Mouse (Mus musculus): ENCODE data around the gene Lrch1. TPM values are rescaled to one million over a fixed set of nuclear protein-coding genes. Genes with fewer than 3 reads are reported as not detected.

Lrch1 gene
- polyA plus RNA-seq, 2 experiments: 13.0 to 15.2 TPM

DNA sequence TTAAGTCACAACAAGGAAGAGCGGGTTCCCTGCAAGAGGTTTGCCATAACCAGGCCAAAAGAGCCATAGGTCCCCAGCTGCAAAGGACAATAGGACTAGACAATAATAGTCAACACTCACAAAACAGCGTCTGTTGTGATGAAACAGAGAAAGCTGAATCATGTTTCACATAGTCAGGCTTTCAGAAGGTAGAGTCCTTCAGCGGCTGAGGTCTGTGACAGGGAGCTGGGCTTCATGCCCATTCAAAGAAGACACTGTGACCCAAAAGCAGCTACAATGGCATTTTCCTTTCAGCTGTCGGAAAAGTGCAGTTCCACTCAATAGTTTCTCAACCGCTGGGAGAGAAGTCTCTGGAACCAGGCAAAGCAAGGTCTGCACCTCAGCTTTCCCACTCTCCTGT, 48.7 kb downstream of the Lrch1 start:
- H3K4me3 ChIP-seq (replicated peaks; ENCODE audit: low read length): no peak overlapping the region
- no peak overlapping the region for H3K9ac ChIP-seq (ENCODE audit: low read depth, low read length, severe bottlenecking)
- H3K27me3 ChIP-seq (ENCODE audit: control insufficient read depth, insufficient read depth, low read length): no peaks in the 10 kb centered on the region
- peaks cover 4% of the 10 kb centered on the region; the same call in 1 of the 2 replicates for H3K4me1 ChIP-seq (ENCODE audit: control insufficient read depth, insufficient read depth, low read length)
- ATAC-seq (ENCODE audit: low FRiP score, low read depth) (no peak), DNase-seq (ENCODE audit: low spot score) (no peak)
- no peaks in the 10 kb centered on the region for H3K36me3 ChIP-seq (ENCODE audit: control insufficient read depth, insufficient read depth, low read length)
- WGBS: 86% methylated on average over 5 of the region's 5 CpGs
- TF ChIP-seq POLR2A (IDR thresholded peaks at IDR 0.05; ENCODE audit: borderline replicate concordance, extremely low read depth, insufficient read depth, insufficient read length): no peak
- no peak overlapping the region for H3K27ac ChIP-seq (replicated peaks; ENCODE audit: low read depth, low read length)
- no peaks in the 10 kb centered on the region for H3K9me3 ChIP-seq (ENCODE audit: control insufficient read depth, low read length)
- no peak overlapping the region for H3K4me2 ChIP-seq (replicated peaks; ENCODE audit: low read depth, low read length, severe bottlenecking)

DNA sequence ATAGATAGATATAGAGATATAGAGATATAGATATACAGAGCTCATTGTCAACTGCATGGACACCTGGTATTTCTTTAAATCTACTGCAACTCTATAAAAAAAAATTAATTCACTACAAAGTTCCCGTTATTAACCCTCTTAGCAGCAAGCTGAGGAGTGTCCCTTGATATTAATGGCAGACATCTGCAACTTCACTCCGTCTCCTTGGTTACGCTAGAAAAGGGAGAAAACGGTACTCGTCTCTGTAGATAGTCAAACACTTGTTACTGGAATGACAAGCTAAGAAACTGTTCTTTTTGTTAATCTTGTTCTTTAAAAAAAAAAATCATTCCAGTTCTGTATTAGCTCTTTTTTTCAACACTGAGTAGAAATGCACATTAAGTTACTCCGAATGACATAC, 54.0 kb downstream of the Lrch1 start:
- Histone ChIP-seq H3K9ac (ENCODE audit: low read depth, low read length, severe bottlenecking) (no peak overlapping the region), H3K36me3 (ENCODE audit: control insufficient read depth, insufficient read depth, low read length) (no peaks in the 10 kb centered on the region), H3K4me1 (ENCODE audit: control insufficient read depth, insufficient read depth, low read length) (no peaks in the 10 kb centered on the region), H3K4me2 (replicated peaks; ENCODE audit: low read depth, low read length, severe bottlenecking) (no peak overlapping the region), H3K4me3 (replicated peaks; ENCODE audit: low read length) (no peak overlapping the region), H3K27me3 (ENCODE audit: control insufficient read depth, insufficient read depth, low read length) (no peaks in the 10 kb centered on the region), H3K27ac (replicated peaks; ENCODE audit: low read depth, low read length) (no peak overlapping the region), H3K9me3 (ENCODE audit: control insufficient read depth, low read length) (no peaks in the 10 kb centered on the region)
- ATAC-seq (ENCODE audit: low FRiP score, low read depth) (no peak), DNase-seq (ENCODE audit: low spot score) (no peak)
- WGBS: 62% methylated on average over 6 of the region's 6 CpGs
- no peak for TF ChIP-seq POLR2A (IDR thresholded peaks at IDR 0.05; ENCODE audit: borderline replicate concordance, extremely low read depth, insufficient read depth, insufficient read length)

DNA sequence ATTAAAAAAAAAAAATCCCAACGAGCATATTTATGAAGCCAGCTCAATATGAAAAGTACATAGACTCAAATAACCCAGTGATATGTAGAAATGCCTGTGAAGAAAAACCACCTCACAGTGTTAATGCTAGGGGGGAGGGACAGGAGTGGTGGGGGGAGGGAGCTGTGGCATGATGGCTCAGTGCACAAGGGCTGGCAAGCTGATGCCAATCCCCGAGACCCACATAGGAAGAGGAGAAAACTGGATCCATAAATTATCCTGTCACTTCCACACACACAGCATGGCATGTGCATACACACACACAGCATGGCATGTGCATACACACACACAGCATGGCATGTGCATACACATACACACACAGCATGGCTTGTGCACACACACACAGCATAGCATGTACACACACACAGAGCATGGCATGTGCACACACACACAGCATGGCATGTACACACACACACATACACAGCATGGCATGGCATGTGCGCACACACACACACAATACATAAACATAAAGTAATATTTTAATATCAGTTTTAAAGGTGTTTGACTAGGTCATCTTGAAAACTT, 54.5 kb downstream of the Lrch1 start:
- ATAC-seq (ENCODE audit: low FRiP score, low read depth): no peak
- WGBS: 87% methylated on average over 3 of the region's 3 CpGs

DNA sequence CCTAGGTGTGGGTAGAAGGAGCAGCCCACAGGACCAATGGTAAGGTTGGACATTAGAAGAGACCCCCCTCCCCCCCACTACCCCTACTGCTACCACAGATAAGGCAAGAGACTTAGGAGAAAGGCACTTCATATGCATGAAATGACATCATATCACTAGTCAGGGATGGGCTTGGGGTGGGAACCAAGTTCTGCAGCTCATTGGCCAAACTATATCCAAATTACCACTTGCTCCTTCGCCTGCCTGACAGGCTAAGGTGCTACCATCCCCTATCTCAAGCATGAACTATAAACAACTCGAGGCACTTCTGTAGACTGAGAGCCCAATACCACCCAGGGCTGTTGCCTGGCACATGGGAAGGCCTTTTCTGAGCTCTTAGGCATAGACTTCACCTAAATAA, 58.4 kb downstream of the Lrch1 start:
- no peak overlapping the region for H3K27ac ChIP-seq (replicated peaks; ENCODE audit: low read depth, low read length)
- ATAC-seq (ENCODE audit: low FRiP score, low read depth): no peak

More for the DNA sequence above, 54.5 kb downstream of the Lrch1 start:
- no peak overlapping the region for H3K9ac ChIP-seq (ENCODE audit: low read depth, low read length, severe bottlenecking)
- DNase-seq (ENCODE audit: low spot score): no peak
- no peak overlapping the region for H3K4me2 ChIP-seq (replicated peaks; ENCODE audit: low read depth, low read length, severe bottlenecking)
- H3K4me1 ChIP-seq (ENCODE audit: control insufficient read depth, insufficient read depth, low read length): no peaks in the 10 kb centered on the region
- no peak for TF ChIP-seq POLR2A (IDR thresholded peaks at IDR 0.05; ENCODE audit: borderline replicate concordance, extremely low read depth, insufficient read depth, insufficient read length)
- H3K9me3 ChIP-seq (ENCODE audit: control insufficient read depth, low read length): no peaks in the 10 kb centered on the region
- no peak overlapping the region for H3K27ac ChIP-seq (replicated peaks; ENCODE audit: low read depth, low read length)
- H3K27me3 ChIP-seq (ENCODE audit: control insufficient read depth, insufficient read depth, low read length): no peaks in the 10 kb centered on the region
- H3K36me3 ChIP-seq (ENCODE audit: control insufficient read depth, insufficient read depth, low read length): no peaks in the 10 kb centered on the region
- no peak overlapping the region for H3K4me3 ChIP-seq (replicated peaks; ENCODE audit: low read length)

DNA sequence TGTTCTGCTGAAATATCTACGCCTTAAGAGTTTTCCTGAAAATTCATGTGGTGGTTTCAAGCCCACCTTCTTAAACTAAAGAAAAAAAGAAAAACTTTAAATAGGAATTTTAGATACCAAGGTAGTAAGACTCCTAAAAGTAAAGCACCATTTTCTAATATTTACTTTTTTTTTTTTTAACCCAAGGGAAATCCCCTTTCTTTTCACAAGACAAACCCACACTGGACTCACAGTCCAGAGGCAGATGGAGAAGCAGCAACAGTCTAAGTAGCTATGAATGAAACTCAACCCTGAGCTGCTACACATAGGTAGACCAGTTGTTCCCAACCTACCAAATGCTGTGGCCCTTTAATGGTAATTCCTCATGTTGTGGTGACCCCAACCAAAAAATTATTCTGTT, 59.6 kb downstream of the Lrch1 start:
- DNase-seq (ENCODE audit: low spot score) (no peak), ATAC-seq (ENCODE audit: low FRiP score, low read depth) (no peak)
- WGBS: 95% methylated on average over 1 of the region's 1 CpGs
- H3K27ac ChIP-seq (replicated peaks; ENCODE audit: low read depth, low read length): no peak overlapping the region
- no peaks in the 10 kb centered on the region for H3K36me3 ChIP-seq (ENCODE audit: control insufficient read depth, insufficient read depth, low read length)
- peaks cover 20% of the 10 kb centered on the region for H3K4me1 ChIP-seq (ENCODE audit: control insufficient read depth, insufficient read depth, low read length)
- H3K4me3 ChIP-seq (replicated peaks; ENCODE audit: low read length): no peak overlapping the region
- no peaks in the 10 kb centered on the region for H3K9me3 ChIP-seq (ENCODE audit: control insufficient read depth, low read length)
- TF ChIP-seq POLR2A (IDR thresholded peaks at IDR 0.05; ENCODE audit: borderline replicate concordance, extremely low read depth, insufficient read depth, insufficient read length): no peak
- no peaks in the 10 kb centered on the region for H3K27me3 ChIP-seq (ENCODE audit: control insufficient read depth, insufficient read depth, low read length)
- H3K9ac ChIP-seq (ENCODE audit: low read depth, low read length, severe bottlenecking): no peak overlapping the region
- no peak overlapping the region for H3K4me2 ChIP-seq (replicated peaks; ENCODE audit: low read depth, low read length, severe bottlenecking)

More for the DNA sequence above, 58.4 kb downstream of the Lrch1 start:
- no peak overlapping the region for H3K9ac ChIP-seq (ENCODE audit: low read depth, low read length, severe bottlenecking)
- no peak overlapping the region for H3K4me2 ChIP-seq (replicated peaks; ENCODE audit: low read depth, low read length, severe bottlenecking)
- no peak overlapping the region for H3K4me3 ChIP-seq (replicated peaks; ENCODE audit: low read length)
- no peak for TF ChIP-seq POLR2A (IDR thresholded peaks at IDR 0.05; ENCODE audit: borderline replicate concordance, extremely low read depth, insufficient read depth, insufficient read length)
- no peaks in the 10 kb centered on the region for H3K27me3 ChIP-seq (ENCODE audit: control insufficient read depth, insufficient read depth, low read length)
- no peak for DNase-seq (ENCODE audit: low spot score)
- H3K36me3 ChIP-seq (ENCODE audit: control insufficient read depth, insufficient read depth, low read length): no peaks in the 10 kb centered on the region
- no peaks in the 10 kb centered on the region for H3K9me3 ChIP-seq (ENCODE audit: control insufficient read depth, low read length)
- 86% methylated on average over 2 of the region's 2 CpGs for WGBS
- peaks cover 11% of the 10 kb centered on the region for H3K4me1 ChIP-seq (ENCODE audit: control insufficient read depth, insufficient read depth, low read length)

DNA sequence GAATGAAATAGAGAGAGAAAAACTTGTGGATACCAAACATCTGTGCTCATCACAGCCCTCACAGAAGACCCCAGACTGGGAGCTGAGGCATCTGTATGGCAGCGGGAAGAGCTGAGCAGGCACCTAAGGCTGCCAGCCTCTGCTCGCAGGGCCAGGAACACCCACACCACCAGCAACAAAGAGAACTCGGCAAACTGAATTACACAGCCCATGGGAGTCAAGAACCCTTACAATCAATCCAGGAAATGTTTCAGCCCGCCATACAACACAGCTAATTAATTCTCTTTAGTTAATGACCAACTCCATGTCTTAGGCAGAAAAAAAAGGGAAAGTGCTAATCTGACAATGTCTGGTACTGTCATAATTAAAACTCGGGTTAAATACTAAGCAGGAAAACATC, 61.2 kb downstream of the Lrch1 start:
- DNase-seq (ENCODE audit: low spot score) (no peak), ATAC-seq (ENCODE audit: low FRiP score, low read depth) (no peak)
- H3K27ac ChIP-seq (replicated peaks; ENCODE audit: low read depth, low read length): no peak overlapping the region
- no peak overlapping the region for H3K4me3 ChIP-seq (replicated peaks; ENCODE audit: low read length)
- no peak overlapping the region for H3K9ac ChIP-seq (ENCODE audit: low read depth, low read length, severe bottlenecking)
- no peak overlapping the region for H3K4me2 ChIP-seq (replicated peaks; ENCODE audit: low read depth, low read length, severe bottlenecking)
- 59% methylated on average over 5 of the region's 5 CpGs for WGBS
- TF ChIP-seq POLR2A (IDR thresholded peaks at IDR 0.05; ENCODE audit: borderline replicate concordance, extremely low read depth, insufficient read depth, insufficient read length): no peak
- H3K4me1 ChIP-seq (ENCODE audit: control insufficient read depth, insufficient read depth, low read length): peaks cover 30% of the 10 kb centered on the region
- no peaks in the 10 kb centered on the region for H3K9me3 ChIP-seq (ENCODE audit: control insufficient read depth, low read length)
- no peaks in the 10 kb centered on the region for H3K27me3 ChIP-seq (ENCODE audit: control insufficient read depth, insufficient read depth, low read length)
- H3K36me3 ChIP-seq (ENCODE audit: control insufficient read depth, insufficient read depth, low read length): no peaks in the 10 kb centered on the region

Measured in limb, embryonic 14.5 days (tissue).